Mouse (Mus musculus) activated CD4-positive, CD25-positive, alpha-beta regulatory T cell (primary cell): Measurements from ENCODE around the gene Fam172a. TPM values are rescaled to one million over a fixed set of nuclear protein-coding genes. Genes with fewer than 3 reads are reported as not detected.

ENCODE experiments used
- polyA plus RNA-seq, 2 experiments: library from polyadenylated mRNA; unstranded; fragments of 100-300 nt; shearing (Covaris generic); gene quantifications; one replicate each; pipeline ENCODE4 v1.2.1; 2017

The Fam172a gene
- 10 to 100 TPM; 76.0 to 83.2 TPM for polyA plus RNA-seq

GRCm38 (mm10) chr13:77701733-77702132, at the start of gene Fam172a:
Gene Fam172a (plus strand): TSS chr13:77702033.

DNA sequence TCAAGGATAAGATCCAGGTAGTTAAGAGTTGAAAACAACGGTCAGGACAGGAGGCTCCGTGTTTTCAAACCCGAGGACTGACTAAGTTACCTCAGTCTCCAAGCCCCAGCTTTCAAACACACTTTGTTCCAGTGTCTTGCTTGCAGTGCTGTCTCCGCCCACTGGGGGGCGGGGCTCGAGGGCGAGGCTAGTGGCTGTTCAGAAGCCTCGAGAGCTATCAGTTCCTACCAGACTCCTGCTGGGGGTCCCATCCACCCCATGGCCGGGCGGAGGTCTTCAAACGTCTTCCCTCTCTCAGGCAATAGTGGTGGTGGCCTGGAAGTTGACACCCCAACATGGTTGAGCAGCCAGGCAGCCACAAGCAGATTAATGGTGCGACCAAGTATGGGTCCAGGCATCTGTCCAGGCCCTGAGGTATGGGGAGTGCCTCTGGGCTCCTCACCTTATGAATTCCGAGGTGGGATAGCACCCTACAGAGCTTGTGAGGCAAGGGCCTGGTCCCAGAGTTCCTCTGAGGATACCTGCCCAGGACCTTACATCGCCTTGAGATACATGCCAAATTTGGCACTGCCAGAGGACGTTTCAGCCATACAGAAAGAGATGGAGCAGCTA, 323.0 kb downstream of the Fam172a start, which contains the start of gene Pou5f2:
Pou5f2 (plus strand) TSS at position 220 of the 612 bp plus-strand sequence.

GRCm38 (mm10) chr13:78199642-78200160, 497.9 kb downstream of the Fam172a start, which contains the start of gene Nr2f1:
Gene Nr2f1 (minus strand): TSS chr13:78199757.

